Mouse (Mus musculus) gastrocnemius, adult 18-20 months (tissue): Measurements from ENCODE around the gene Nt5c2. TPM values are rescaled to one million over a fixed set of nuclear protein-coding genes. Genes with fewer than 3 reads are reported as not detected.

ENCODE experiments used
- DNase-seq: peaks from one replicate; pipeline ENCODE4 v3.0.0; 2021; ENCODE audit warnings: low spot score
- long read RNA-seq, 2 experiments: library from polyadenylated mRNA; stranded (forward); transcript quantifications; one replicate each; pipeline ENCODE4 v2.0.0; 2021
- total RNA-seq, 2 experiments: library from RNA; stranded (reverse); gene quantifications; 2 replicates each; pipeline ENCODE4 v1.2.3; 2021

The Nt5c2 gene
- 10 to 100 TPM; 11.4 to 12.3 TPM for total RNA-seq
- long read RNA-seq, experiment 1, partial matches to known transcripts, result 0 of 2 reads
- long read RNA-seq, experiment 1, other reads (novel, unspliced or antisense), result 1 of 2 reads
- long read RNA-seq, experiment 2, partial matches to known transcripts, result 0 of 6 reads
- long read RNA-seq, experiment 2, other reads (novel, unspliced or antisense), result 4 of 6 reads

- DNase-seq, result no peak
Observed at GRCm38 (mm10) chr19:47014447-47015381, at the start of gene Nt5c2, which contains the start of gene Ina. Nt5c2 (minus strand) TSS chr19:47015153. Ina (plus strand) TSS chr19:47014698.

DNA sequence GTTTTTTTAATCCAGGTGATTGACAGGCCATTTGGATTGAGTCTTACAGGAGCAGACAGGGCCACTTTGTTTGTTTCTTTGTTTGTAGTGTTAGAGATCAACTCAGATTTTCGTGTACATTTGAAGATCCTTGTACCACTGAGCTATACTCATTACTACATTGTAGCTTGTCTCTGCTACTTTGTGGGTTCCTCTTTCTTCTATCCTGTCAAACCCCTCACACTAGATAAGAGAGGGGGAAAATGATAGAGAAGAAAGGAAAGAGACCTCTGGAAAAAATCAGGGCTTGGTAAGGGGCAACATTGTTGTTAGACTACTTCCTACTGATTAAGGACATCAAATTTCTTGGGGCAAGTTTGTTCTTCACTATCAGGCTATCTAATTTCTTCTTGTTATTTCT lies 42.7 kb upstream of the Nt5c2 start:
- DNase-seq, result no peak

DNA sequence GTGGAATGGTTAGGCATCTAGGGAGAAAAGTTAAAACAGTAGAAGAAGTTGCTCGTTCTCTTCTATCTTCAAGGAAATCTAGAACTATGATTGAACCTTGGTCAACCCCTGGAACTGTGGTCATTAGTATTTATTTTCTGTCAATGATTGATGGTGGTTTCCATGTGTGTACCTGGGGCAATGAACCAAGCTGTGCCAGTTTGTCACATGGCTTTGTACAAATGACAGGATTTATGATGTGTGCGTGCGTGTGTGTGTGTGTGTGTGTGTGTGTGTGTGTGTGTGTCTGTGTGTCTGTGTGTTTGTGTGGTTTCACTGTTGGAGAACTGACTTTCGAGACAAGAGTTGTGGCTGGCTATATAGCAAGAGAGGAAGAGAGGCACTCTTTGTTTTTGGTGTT lies 38.5 kb upstream of the Nt5c2 start:
- no peak for DNase-seq

- DNase-seq, result no peak
Observed at GRCm38 (mm10) chr19:47052927-47053326, 38.0 kb upstream of the Nt5c2 start.

- peak; percentile 66 for DNase-seq
Observed at GRCm38 (mm10) chr19:47050271-47051032, 35.5 kb upstream of the Nt5c2 start, which contains the start of gene Pcgf6. Pcgf6 (minus strand) TSS chr19:47050906.

DNA sequence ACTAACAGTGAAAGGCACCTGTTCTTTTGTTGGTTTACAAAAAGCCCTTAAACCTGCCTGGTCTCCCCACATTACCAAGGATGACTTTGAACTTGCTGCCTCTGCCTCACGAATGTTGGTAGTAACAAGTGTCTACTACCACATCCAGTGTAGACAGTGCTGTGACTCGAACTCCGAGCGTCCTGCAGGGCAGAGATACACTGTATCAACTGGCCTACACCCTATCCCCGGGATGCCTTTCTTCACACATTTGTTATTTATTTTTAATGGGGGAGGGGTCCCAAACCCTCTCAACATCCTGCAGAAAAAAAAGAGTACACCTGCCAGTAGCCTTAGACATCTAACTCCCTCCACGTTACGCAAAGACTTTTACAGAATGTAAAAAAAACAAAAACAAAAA lies 34.9 kb upstream of the Nt5c2 start:
- no peak for DNase-seq

- DNase-seq, result no peak
Observed at GRCm38 (mm10) chr19:47049061-47049460, 34.1 kb upstream of the Nt5c2 start.

- no peak for DNase-seq
Observed at GRCm38 (mm10) chr19:47047236-47047833, 32.4 kb upstream of the Nt5c2 start.

- DNase-seq, result no peak
Observed at GRCm38 (mm10) chr19:47046343-47046742, 31.4 kb upstream of the Nt5c2 start.

GRCm38 (mm10) chr19:47043608-47044007 lies 28.7 kb upstream of the Nt5c2 start:
- DNase-seq, result no peak

DNA sequence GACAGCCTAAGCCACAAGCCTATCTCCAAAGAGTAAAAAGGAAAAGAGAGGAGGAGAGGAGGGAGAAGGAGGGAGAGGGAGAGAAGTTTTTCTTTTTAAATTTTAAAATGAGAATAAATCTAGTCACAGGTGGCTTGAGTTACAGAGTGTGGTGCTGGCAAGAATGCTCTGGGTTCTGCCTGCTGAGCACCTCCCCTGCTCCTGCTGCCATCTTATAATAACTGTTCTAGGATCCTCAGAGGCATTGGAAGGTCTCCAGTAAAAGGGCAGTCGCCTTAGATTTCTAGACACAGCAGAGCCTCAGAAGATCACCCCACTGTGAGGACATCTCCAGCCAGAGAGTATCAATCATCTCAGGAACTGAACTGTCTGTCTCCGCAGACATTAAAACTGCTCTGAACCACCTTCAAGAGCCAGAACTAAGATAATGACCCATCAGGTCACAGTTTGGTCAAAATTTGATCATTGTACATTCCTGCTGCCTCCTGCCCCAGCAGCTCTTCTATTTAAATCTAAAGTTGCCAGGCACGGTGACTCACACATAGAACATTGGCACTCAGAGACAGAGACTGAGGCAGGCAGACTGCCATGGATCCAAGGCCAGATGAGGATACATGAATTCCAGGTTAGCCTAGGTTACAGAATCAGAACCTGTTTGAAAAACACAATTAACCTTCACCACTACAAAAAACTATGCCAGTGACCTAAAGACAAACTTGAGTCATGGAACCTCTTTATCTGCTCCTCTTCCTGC lies 25.9 kb upstream of the Nt5c2 start:
- DNase-seq, result peak; percentile 7

DNA sequence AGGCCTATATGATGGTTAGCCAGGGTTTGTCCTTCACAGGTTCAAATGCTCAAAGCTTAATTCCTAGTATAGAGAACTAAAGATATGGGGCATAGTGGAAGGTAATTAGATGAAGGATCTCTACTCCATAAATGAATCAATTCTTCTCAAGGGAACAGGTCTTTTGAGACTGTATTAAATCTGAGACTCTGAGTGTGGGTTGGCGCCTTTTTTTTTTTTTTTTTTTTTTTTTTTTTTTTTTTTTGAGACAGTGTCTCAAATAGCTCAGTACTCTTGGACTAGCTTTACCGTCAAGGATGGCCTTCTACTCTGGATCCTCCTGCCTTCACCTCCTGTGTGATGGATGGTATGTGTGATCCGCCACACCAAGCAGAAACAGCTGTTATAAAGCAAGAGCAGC lies 21.6 kb upstream of the Nt5c2 start:
- no peak for DNase-seq

DNA sequence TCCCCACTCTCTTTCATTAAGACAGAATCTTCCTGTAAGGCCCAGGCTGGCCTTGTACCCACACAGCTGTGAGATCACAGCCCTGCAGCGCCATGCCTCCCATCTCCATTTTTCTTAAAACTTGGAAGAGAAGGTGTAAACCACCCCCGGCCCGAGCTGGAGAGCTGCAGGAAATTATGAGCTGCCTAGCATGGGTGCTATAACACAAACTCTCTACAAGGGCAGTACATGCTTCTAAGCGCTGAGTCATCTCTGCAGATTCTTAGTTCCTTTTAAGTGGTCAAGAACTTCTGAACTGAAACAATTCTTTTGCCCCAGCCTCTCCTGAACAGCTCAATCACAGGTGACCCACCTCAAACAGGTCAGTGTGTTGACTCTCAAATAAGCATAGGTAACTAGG lies 20.0 kb upstream of the Nt5c2 start:
- no peak for DNase-seq

DNA sequence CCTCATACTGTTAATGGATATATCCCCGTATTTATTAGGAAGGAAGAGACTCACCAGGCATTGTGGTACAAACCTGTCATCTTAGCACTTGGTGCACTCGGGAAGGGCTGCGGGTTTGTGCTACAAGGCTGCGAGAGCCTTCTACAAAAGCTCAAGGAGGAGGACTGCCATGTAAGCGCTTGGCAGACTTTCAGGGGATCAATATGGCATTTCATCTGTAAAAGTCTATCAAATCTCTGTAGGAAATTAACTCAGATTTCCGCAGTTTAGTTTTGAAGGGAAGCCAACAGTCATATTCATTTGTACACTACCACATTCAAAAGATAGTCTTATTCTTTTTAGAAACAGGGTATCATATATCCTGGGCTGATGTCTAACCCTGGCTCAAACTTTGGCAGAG lies 16.8 kb upstream of the Nt5c2 start:
- DNase-seq, result no peak

- DNase-seq, result no peak
Observed at GRCm38 (mm10) chr19:47029796-47030195, 14.8 kb upstream of the Nt5c2 start.

GRCm38 (mm10) chr19:47026513-47026912 lies 11.6 kb upstream of the Nt5c2 start:
- no peak for DNase-seq

DNA sequence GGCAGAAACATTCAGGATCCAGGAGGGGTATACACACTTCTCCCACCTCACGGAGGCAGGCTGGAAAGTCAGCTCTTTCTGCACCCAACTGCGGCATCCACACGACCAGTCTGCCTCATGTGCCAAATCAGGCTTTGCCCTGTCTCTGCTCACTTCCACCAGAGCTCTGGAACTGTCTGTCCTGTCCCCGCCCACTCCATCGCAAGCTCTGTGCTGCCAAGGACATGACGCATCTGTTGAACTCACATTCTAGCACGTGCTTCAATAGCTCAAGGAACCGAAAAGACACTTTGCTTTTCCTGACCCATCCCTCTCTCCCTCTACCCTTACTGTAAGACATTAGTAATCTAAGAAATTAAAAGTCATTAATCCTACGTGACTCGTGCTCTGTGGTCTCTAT lies 10.0 kb upstream of the Nt5c2 start:
- no peak for DNase-seq

- DNase-seq, result no peak
Observed at GRCm38 (mm10) chr19:47023546-47023945, 8.6 kb upstream of the Nt5c2 start.

DNA sequence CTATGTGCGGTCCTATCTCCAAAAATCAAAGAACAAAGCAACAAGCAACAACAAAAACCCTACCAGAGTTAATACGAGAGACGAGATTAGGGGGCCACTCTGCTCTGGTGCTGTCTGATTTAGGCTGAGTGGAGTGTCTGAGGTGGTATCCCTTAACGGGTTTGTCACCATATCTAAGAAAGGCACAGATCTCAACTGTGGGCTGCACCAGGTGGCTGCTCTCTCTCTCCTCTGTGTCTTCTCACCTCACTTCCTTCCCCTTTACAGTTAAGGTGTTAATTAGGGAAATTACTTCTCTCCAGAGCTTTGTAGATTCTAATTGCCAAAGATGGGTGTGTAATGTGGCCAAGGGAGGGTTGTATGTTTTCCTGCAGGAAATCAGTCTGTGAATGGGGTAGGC lies 7.8 kb upstream of the Nt5c2 start:
- no peak for DNase-seq

DNA sequence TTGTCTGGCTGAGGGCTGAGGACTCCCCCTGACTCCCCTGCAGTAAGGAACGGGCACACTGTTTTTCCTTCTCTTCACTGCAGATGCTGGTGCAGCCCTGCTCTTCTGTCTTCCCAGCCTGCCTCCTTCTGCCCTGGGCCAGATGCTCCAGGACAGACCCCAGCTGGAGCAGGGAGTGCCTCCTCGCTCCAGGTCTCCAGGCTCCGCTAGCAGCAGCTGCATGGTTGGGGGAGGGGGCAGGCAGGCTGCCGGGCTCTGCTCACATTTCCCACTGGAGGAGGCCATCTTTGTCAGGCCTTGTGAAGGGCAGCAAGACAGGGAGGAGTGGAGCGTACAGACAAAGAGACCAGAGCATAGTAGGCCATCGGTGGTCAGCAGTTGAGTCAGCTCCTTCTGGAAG lies 4.4 kb upstream of the Nt5c2 start:
- DNase-seq, result no peak

DNA sequence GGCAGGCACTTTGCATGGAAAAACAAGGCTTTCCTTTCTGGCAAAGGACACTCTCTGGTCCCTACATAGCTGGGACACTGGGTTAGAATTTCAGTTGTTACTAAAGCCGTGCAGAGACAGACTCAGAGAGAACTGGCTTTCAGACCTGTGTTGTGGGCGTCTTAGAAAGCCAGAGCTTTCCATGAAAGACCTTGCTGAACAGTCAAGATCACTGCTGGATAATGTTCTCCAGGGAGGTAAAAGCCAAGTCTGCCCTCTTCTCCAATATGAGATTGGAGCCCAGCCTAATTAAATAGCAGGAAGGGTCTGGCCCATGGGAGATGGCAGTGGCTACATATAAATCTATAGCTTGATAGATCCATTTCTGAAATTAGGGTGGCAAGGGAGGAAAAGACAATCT lies 3.4 kb upstream of the Nt5c2 start:
- DNase-seq, result no peak
